Mouse (Mus musculus): ENCODE measurements at regions not wholly inside any gene's neighbourhood (a gene's known extent, or its start where the extent isn't known, plus 50 kb on each side); places are given as distances from the start of the nearest gene placed in this dataset.

DNA sequence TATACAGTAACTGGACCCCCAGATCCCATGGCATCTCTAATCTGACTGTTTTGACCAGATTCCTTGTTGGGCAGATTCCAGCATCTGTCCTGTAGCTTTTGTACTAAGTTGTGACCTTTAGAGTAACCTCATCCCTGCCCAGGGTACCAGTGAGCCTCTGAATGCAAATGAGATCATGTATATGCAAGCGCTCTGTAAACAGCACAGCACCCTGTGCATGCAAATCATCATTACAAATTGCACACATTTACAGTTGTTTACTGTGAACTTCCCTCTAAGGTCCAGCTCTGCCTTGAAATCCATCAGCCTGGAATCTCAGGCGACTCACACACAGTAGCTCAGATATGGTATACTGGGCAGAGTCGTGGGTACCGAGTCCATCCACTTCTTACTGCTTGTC lies 258.6 kb upstream of the Dusp10 start:
- DNase-seq: no peak

DNA sequence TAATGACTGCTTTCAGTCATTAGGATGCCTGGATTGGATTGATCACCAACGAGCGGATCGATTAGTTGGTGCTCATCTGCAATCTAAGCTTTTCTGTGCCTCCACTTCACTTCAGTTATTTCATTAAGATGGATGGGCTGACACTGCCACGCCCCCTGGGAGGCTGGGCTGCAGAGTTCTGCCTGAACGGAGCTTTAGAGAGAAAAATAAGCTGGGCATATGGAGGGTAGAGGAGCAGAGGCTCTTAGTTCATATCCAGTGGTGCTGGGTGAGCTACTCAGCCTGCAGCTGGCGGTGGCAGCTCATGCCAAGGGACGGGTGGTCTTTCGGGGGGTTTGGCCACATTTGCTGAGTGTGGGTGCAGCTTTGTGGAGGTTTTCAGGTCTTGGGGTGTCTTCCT lies 256.4 kb upstream of the Dusp10 start:
- no peak for DNase-seq

DNA sequence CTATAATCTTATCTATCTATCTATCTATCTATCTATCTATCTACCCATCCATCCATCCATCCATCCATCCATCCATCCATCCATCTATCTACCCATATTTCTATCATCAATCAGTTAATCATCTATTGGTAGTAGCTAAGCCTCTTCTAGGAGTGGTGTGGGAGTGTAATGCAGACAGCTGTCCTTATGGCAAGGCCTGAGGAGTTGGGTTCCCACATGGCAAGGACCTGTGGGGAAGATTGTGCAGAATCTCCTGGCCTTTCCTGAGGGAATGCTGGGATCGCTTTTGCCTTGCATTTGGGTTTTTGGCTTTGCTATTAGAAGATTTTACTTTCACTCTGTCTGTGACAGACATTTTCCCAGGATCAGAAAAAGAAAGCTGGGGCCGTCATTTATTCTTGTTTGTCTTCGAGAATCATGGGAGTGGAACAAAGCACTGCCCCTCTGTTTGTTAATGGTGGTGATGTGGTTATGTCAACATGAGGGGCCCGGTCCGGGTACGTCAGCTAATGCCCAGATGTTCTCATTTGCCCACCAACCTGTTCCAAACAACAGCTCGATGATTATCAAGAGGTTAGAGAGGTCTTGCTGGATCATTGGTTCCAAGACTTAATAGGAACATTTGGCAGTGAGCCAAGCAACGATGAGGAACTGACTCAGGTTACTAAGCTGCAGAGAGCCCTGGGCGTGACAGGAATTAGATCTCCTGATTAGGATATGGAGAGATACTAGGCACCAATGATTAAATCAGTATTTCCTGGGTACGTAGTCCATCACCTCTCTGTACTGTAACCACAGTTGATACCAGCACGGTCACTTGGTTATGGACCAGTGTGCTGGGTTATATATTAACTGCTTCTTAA lies 249.0 kb upstream of the Dusp10 start:
- peak; percentile 64 for DNase-seq

DNA sequence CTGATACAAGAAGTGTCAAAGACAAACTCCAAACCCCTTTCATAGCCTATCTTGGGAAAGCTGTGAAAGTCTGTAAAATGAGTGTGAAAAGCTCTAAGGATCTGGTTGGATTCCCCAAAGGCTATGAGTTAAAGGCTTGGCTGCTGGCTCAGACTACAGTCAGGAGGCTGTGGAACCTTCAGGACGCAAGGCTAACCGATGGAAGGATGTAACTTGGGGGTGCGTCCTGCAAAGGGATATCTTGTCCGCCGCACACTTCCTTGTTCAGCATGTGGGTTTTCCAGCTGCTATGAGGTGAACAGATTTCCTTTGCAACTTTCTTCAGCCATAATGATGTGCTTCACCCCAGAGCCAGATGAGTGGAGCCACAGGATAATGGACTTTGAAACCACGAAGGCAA lies 240.3 kb upstream of the Dusp10 start:
- DNase-seq: no peak

DNA sequence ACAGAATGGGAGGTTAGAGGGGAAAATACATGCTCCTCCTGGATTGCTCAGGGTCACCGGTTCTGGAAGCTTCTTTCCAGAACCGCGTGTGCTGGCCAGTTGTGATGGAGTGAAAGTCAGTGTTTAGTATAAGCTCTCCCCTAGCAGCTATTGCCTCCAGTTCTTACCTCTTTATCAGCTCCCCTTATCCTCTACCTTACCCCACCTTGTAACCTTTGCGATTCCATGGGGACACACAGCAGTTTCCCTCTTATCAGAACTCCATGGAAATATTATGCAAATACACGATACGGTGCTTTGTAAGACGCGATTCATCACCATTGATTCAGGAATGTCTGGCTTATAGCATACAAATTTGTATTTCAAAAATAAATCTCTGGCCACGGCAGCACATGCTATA lies 232.9 kb upstream of the Dusp10 start:
- no peak for DNase-seq

DNA sequence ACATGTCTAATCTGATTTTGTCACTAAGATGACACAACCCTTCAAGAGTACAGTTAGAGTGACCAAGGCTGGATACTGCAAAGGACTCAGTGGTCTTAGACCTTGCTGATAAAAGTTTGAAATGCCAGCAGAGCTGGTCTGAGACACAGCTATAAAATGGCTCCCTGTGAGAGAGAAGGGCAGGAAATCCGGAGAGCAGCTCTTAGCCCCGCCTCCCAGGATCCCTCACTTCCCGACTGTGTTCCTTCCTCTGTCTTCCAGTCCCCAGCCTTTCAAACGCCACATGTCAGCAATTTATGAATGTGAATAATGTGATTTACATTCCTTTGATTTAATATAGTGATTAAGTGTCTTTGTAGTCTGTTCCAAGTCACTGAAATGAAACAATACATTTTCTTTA lies 232.3 kb upstream of the Dusp10 start:
- no peak for DNase-seq

DNA sequence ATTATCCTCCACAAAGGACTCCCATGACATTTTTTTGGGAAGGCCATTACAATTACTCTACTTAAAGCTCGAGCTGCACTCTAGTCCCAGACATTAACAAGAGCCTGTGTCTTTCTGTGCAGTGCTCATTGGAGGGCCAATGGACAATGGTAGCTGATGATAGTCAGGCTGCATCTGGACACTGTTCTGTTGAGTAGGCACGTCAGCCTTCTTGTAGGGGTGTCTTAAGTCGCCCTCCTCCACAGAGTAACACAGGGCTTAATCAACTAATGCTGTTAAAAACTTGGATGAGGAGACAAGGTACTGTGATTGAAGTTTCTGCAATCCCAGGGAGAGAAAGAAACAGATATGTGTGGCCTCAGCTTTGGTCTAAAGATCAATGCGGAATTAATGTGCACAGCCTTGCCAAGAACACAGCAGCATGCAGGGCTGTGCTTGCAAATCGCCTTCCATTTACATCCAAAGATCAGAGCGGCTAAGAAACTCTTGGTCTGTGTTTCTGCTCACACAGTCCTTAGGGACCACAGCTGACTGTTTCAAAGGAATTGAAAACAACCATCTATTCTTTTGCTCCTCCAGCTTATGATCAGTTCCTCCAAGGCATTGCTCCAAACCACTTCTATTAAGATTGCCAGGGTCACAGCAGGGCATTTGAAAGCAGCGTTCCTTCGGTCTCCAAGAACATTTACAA lies 229.5 kb upstream of the Dusp10 start:
- DNase-seq: no peak

DNA sequence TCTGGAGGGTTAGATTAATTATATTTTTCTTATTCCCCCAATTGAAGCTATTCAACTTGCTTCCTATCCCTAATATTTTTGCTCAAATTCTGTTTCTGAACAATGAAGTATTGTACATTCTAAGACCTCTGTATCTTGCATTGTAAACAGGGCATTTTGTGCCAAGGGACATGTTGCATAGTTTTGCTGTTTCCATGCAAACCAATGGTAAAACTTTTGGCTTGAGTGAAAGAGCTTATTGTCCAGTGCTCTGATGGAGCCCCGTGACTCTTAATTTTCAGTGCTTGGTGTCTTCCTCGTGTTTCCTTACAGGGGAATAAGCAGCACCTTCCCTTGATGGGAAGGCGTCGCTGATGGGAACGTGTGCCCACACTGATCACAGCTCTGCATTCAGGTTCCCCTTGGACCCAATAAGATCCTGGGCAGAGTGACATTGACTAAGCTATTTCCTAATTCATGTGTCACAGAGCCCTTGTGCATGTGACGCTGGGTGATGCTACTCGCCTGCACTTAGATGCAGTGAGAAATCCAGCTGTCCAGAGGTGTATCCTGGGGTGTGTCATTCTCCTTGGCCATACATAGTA lies 220.8 kb upstream of the Dusp10 start:
- no peak for DNase-seq

DNA sequence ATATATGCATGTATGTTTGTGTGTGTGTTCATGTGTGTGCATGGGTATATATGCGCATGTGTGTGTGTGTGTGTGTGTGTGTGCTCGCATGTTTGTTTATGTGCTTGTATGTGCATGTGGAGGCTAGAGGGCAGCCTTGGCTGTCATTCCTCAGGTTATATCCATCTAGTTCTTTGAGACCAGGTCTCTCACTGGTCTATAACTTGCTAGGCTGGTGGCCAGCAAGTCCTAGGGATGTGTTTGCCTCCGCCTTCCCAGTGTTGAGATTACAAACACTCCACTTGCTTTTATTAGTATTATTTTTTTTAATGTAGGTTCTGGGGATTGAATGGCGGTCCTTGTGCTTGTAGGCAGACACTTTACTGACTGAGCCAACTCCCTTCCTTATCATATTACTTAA lies 219.8 kb upstream of the Dusp10 start:
- no peak for DNase-seq

DNA sequence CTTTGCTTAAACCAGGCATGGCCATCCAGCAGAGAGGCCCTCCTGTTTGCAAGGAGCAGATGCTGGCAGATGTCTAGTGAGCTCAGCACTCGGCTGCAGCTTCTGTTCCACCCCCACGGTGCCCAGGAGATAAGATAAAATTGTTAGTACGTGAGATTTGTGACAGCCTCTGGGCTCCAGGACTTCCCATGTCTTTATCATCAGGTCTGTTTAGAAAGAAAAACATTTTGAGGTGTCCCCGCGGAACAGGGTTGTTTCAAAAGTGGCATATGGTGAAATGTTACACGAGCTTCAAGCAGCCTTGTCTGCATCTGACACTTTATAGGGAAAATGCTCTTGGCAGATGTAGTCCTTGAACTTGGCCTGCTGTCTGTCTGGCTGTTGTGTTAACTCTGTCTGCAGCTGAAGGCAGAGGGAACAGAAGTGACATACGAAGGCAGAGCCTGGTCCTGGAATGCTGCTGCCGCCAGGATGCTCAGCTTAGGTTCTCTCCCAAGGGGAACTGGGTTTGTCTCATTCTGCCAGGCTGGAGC lies 219.1 kb upstream of the Dusp10 start:
- no peak for DNase-seq

DNA sequence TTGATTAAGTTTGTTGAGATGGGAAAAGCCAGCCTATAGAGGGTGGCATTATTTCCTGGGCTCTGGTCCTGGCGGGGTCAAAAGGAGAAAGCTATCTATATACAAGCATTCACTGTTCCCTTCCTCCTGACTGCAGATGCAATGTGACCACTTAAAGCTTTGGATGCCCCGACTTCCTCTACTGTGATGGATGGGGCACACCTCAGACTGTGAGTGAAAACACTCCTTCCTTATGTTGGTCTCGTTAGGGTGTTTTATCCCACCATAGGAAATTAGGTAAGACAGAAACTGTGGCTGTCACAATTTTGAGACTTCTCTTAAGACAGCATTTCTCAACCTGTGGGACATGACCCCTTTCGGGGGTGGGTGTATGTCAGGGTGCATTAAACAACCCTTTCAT lies 210.8 kb upstream of the Dusp10 start:
- DNase-seq: no peak

DNA sequence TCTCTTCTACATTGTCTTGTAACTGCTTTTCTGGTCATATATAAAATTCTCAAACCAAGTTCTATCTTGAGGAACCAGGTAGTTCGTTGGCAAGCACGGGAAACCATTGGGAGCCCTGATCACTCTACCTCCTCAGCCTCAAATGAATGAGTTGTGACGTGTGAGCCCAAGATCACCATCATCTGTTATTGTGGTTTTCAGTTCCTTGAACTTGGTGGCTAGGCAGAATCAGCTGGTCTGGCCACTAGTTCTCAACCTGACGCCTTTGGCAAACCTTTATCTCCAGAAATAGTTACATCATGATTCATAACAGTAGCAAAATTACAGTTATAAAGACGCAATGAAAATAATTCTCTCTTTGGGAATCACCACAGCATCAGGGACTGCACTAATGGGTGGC lies 209.7 kb upstream of the Dusp10 start:
- DNase-seq: no peak

DNA sequence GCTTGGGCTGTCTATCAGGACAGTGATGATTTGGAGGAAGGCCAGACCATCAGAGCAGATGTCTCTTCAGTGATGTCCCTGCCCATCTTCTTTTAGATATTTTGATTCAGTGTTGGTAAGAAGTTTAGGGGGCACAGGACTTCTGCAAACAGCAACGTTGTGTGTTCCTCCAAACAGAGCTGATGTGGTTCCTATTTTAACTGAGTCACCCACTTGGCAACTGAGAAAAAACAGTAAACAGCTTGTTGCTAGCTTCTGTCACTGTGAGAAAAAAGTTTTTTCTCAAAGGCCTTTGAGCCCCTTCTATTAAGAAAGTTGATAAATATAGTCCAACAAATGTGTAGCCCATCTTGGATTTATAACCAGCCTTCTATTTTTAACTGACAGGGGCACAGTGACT lies 209.3 kb upstream of the Dusp10 start:
- no peak for DNase-seq

DNA sequence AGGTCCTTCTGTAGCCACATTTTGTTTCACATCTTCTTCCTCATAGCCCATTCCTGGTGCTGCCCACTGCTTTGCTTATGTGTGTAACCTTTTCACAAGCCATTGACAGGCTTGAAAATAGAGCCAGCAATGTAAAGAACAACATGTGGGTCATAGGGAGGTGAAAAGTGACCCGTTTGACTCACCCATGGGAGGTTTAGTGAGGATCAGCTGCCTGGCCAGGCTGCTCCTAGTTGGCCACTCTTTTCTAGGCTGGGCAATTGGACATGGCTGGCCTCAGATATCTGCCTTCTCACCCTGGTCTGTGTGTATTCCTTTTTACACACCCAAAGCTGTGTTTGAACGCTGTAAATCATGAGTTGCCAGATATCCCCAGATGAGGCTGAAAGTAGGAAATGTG lies 208.8 kb upstream of the Dusp10 start:
- no peak for DNase-seq

DNA sequence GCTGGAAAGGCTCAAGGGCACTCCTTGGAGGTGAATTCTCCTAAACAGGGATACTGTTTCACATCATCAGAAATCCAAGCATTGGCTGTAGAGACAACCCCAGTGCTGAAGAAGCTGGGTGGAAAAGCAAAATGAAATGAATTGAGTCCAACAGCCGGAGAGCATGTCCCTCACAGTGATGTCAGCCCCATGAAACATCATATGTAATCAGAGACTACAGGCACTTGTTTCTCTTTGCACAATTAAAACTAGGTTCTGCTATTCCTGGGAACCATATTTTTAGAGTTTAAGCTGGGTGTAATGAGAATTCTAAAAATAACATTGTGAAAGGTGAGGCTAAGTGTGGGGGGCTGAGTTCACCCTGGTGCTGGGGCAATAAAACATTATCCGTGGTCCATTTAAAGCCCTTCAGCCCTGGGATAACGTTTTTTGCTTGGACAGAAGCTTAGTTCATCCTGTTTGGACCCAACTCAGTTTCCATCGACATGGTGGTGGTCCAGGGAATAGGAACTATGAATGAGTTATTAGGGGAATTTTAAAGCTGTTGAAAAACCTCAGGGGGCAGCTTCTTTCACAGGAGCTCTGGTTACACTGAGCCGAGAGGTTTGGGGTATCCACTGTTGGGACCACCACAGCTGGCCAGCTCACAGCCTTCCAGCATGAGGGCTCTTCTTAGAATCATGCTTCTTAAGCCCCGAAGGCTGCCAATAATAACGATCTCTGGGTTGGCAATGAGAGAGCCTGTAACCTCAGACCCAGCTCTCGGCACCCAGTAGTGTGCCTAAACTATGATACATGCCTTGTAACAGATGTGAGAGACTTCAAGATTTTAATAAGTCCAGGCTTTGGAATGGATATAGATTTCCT lies 206.0 kb upstream of the Dusp10 start:
- DNase-seq: no peak

DNA sequence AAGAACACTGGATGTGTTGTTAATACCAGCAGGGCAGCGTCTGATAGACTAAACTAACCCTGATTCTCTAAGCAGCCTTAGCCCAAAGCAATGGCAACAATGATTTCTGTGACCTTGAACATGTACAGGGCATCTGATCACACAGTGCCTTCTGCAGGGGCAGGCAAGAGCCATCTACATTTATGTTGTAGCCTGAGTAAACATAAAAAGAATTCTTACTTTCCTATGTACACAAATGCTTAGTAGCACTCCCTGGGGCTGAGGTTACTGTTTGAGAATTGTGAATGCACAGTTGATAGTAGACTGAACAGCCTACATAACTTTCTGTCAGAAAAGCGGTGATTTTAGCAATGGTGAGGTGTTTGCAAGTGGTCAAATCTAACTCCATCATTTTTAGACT lies 204.9 kb upstream of the Dusp10 start:
- no peak for DNase-seq

DNA sequence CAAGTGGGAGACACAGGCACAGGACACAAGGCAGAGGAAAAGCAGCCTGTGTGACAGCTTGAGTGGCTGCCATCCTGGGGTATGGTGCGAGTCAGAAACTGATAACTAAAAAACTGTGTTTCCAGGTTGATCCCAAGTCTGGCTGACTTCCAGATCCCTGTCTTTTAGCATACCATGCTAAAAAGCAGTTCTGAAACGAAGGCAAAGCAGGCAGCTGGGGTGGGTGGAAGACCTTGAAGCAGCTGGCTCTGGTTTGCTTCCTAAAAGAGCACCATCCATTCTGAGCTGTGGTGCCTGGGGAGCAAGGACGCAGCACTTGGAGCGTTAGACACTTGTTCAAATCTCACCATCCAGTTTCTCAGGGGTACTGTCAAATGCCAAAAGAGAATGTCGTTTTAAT lies 192.5 kb upstream of the Dusp10 start:
- no peak for DNase-seq

DNA sequence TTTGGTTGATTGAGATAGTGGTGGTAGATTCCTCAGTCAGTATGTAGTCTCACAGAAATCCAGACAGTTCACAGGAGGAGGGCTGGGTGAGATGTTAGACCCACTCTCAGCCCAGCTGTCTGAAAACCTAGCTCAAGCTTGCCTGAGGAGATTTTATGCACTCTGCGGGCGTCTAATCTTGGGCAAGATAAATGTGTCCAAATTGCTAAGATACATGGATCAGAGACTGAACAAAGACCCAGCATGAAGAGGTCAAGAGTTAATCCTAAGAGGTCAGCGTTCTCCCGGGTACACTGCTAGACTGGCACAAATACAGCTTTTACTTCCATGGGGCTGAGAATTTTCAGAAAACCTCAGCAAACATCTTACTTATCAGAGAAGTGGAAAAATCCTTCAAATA lies 186.8 kb upstream of the Dusp10 start:
- DNase-seq: no peak

DNA sequence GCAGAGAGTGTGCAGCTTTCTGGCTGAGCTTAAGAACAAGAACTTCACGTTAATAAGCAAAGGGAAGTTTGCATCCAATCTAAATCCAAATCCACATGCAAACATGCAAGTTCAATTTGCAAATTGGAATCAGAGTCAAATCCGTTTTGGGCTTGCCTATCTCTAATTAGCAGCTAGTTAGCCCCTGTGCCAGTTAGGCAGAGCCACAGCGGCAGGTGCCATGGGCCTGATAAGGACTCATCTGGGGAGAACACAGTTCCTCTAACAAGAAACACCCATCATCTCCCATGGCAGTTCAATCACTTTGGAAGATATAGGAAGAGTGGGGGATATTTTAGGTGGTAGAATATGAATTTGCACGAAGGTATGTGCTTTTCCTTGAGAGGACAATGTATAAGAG lies 168.0 kb upstream of the Dusp10 start:
- DNase-seq: no peak

DNA sequence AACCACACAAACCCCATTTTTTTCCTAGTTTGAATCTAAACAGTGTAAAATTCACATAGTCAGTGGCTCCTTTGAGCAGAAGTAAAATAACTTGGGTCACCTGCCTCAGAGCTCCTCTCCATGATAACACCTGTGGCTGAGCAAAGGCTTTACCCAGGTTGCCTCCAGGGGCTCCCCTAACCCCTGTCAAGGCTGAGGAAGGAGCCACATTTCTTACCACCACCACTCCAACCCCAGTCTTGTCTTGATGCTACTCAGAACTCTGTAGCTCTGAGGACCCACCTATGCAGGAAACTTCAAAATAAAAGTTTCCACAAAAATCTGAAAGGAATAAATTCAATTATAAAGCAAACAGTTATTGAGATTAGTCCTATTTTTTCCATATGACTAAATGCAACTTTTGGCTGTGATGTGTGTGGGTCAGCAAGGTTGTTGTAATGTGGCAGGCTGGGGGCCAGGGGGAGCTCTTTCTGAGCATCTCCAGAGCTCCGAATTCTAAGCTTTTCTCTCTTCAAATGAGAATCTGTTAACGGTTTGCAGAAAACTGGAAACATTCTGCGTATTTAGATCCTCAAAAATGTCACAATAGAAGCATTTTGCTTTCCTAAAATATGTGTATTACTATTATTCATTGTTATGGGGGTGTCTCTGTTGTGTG lies 159.0 kb upstream of the Dusp10 start:
- DNase-seq: no peak

DNA sequence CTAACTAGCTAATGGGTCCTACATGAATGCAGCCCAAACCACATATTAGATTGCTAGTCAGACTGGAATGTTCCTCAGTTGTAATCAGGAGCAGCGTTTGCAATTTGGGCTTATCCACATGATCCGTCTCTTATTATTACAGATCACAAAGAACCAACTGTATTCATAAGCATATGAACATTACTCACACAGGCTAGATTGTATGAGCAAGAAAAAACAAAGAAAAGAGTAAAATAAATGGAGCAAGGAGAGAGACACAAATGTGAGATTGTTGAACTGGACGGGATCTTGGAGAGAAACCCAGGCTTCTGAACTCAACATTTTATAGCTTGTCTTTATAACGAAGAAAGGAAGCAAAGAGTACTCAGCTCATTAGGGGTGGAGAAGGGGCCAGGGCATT lies 148.0 kb upstream of the Dusp10 start:
- no peak for DNase-seq

DNA sequence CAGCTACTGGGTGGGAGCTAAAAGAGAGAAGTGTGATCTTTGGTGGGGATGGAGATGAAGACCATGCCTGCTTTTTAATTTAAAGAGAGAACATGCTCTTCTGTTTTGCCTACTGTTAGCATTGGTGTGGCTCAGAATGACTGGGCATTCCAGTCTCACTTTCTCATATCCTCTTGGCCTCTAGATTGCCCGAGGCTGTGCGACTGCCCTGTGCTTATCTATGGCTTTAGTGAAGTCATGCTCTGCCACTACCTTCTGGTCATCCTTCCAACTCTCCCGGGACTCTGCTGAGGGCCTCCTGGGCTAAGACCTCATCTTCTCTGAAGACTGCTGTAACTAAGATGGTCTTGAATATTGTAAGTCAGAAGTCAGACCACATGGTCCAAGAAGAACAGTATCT lies 147.5 kb upstream of the Dusp10 start:
- no peak for DNase-seq

DNA sequence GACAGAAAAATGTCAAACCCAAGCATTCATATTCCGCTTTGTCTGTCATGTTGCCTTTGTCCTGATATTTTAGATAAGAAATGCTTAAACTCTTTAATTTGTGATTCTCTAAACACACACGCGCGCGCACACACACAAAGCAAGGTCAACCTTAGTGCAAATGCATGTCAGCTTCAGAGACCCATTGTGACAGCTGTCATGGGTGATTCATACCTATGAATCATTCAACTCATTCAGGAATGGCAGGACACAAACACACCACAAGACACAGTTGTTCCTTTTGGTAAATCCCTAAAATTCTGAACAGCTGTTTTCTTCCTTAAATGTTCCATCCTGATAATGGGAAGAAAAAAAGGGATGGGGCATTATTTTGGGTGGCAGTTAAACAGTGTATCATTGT lies 144.1 kb upstream of the Dusp10 start:
- DNase-seq: no peak

All from kidney, adult 9 months (tissue).